Mouse (Mus musculus) thymus, adult 2 months (tissue): ENCODE measurements around the gene Bcas3.

Experiments used
- CTCF ChIP-seq: fragments of 200-500 bp; IDR thresholded peaks from 2 replicates; pipeline ENCODE4 v1.5.1; 2012; ENCODE audit warnings: mild to moderate bottlenecking, control low read depth, low read length, moderate library complexity, borderline replicate concordance; ENCODE audit not compliant: control insufficient read depth, poor library complexity, insufficient read depth; ENCODE audit errors: extremely low read depth
- POLR2A ChIP-seq: fragments of 200-500 bp; IDR thresholded peaks from 2 replicates; pipeline ENCODE4 v1.6.1; 2012; ENCODE audit warnings: mild to moderate bottlenecking, low read length, control low read depth, moderate library complexity; ENCODE audit not compliant: control insufficient read depth, poor library complexity, insufficient read depth; ENCODE audit errors: extremely low read depth

GRCm38 (mm10) chr11:85774707-85775106 lies 421.7 kb downstream of the Bcas3 start:
- TF ChIP-seq CTCF, result no peak
- no peak for TF ChIP-seq POLR2A
